Mouse (Mus musculus) spleen, adult 2 months (tissue): Measurements from ENCODE around the gene Pou6f2. TPM values are rescaled to one million over a fixed set of nuclear protein-coding genes. Genes with fewer than 3 reads are reported as not detected.

Experiments
- DNase-seq, 2 experiments: peaks; one replicate each; pipeline versions ENCODE4 v3.0.0 to v3.0.0-alpha.2; 2012 to 2021; ENCODE audit warnings: low spot score in 2 of 2, low read depth in 1 of 2
- H3K27ac ChIP-seq: fragments of 200-500 bp; 2 replicates; pipeline ENCODE4 v1.5.1; 2012; ENCODE audit warnings: low read length, inconsistent platforms; ENCODE audit not compliant: insufficient read depth
- H3K27me3 ChIP-seq: fragments of 200-500 bp; 2 replicates; pipeline ENCODE4 v1.6.1; 2012; ENCODE audit warnings: mild to moderate bottlenecking, moderate library complexity, low read length, inconsistent platforms; ENCODE audit not compliant: control insufficient read depth, insufficient read depth
- H3K36me3 ChIP-seq: fragments of 200-500 bp; 2 replicates; pipeline ENCODE4 v1.6.1; 2012; ENCODE audit warnings: mild to moderate bottlenecking, low read length, inconsistent platforms; ENCODE audit not compliant: control insufficient read depth, insufficient read depth
- H3K4me1 ChIP-seq: fragments of 200-500 bp; 2 replicates; pipeline ENCODE4 v1.6.1; 2011; ENCODE audit warnings: inconsistent platforms; ENCODE audit not compliant: control insufficient read depth, insufficient read depth, insufficient read length
- H3K4me3 ChIP-seq: fragments of 200-500 bp; 2 replicates; pipeline ENCODE4 v1.5.1; 2011; ENCODE audit warnings: mild to moderate bottlenecking, inconsistent platforms; ENCODE audit not compliant: insufficient read depth, insufficient read length; ENCODE audit errors: extremely low read depth
- CTCF ChIP-seq: fragments of 200-500 bp; IDR thresholded peaks from 2 replicates; pipeline ENCODE4 v1.5.1; 2011; ENCODE audit warnings: mild to moderate bottlenecking, inconsistent platforms; ENCODE audit not compliant: insufficient read depth, insufficient read length, insufficient replicate concordance; ENCODE audit errors: extremely low read depth
- POLR2A ChIP-seq: fragments of 200-500 bp; IDR thresholded peaks from 2 replicates; pipeline ENCODE4 v1.6.1; 2011; ENCODE audit warnings: low read depth, low read length, inconsistent platforms
- WGBS: fragments of 180-500 bp; shearing (Covaris S2); methylation state at CpG from one replicate; pipeline ENCODE4 v1.1.7; 2018; 5-methylcytosine and 5-hydroxymethylcytosine counted together
- polyA plus RNA-seq: library from polyadenylated mRNA; depleted of rRNA; stranded (reverse); fragments of >200 nt; gene quantifications from 2 replicates; pipeline ENCODE4 v1.2.3, GENCODE M21; 2012

Gene Pou6f2
- polyA plus RNA-seq, 1 experiment: not detected

- DNase-seq: no peak
- no peak overlapping the region for H3K27ac ChIP-seq
- no peaks in the 10 kb centered on the region for H3K36me3 ChIP-seq
- 57% methylated on average over 5 of the region's 5 CpGs for WGBS
- H3K4me1 ChIP-seq: no peaks in the 10 kb centered on the region
- TF ChIP-seq POLR2A: no peak
- no peak for TF ChIP-seq CTCF
- H3K4me3 ChIP-seq: no peak overlapping the region
- no peaks in the 10 kb centered on the region for H3K27me3 ChIP-seq
Observed at GRCm38 (mm10) chr13:18160566-18160965, 236.9 kb downstream of the Pou6f2 start.

GRCm38 (mm10) chr13:18153949-18154582, 243.4 kb downstream of the Pou6f2 start:
- Histone ChIP-seq H3K27ac (no peak overlapping the region), H3K36me3 (no peaks in the 10 kb centered on the region), H3K27me3 (no peaks in the 10 kb centered on the region), H3K4me3 (no peak overlapping the region), H3K4me1 (no peaks in the 10 kb centered on the region)
- 81% methylated on average over 6 of the region's 6 CpGs for WGBS
- DNase-seq: no peak
- TF ChIP-seq POLR2A: no peak
- no peak for TF ChIP-seq CTCF

- H3K27ac ChIP-seq: no peak overlapping the region
- DNase-seq: no peak
- TF ChIP-seq CTCF (no peak), POLR2A (no peak)
- H3K36me3 ChIP-seq: no peaks in the 10 kb centered on the region
- H3K4me3 ChIP-seq: no peak overlapping the region
- H3K4me1 ChIP-seq: no peaks in the 10 kb centered on the region
- H3K27me3 ChIP-seq: no peaks in the 10 kb centered on the region
- WGBS: 51% methylated on average over 2 of the region's 2 CpGs
Observed at GRCm38 (mm10) chr13:18133646-18134045, 263.8 kb downstream of the Pou6f2 start.

- no peak for DNase-seq
- H3K27ac ChIP-seq: no peak overlapping the region
- H3K36me3 ChIP-seq: no peaks in the 10 kb centered on the region
- TF ChIP-seq CTCF: no peak
- no peak for TF ChIP-seq POLR2A
- H3K27me3 ChIP-seq: no peaks in the 10 kb centered on the region
- H3K4me1 ChIP-seq: no peaks in the 10 kb centered on the region
- WGBS: 84% methylated on average over 5 of the region's 5 CpGs
- H3K4me3 ChIP-seq: no peak overlapping the region
Observed at GRCm38 (mm10) chr13:18133193-18133592, 264.3 kb downstream of the Pou6f2 start.

- Histone ChIP-seq H3K4me1 (no peaks in the 10 kb centered on the region), H3K27me3 (no peaks in the 10 kb centered on the region), H3K27ac (no peak overlapping the region), H3K36me3 (no peaks in the 10 kb centered on the region), H3K4me3 (no peak overlapping the region)
- DNase-seq: no peak
- no peak for TF ChIP-seq POLR2A
- no peak for TF ChIP-seq CTCF
Observed at GRCm38 (mm10) chr13:18131324-18131723, 266.2 kb downstream of the Pou6f2 start.

- Histone ChIP-seq H3K36me3 (no peaks in the 10 kb centered on the region), H3K27ac (no peak overlapping the region), H3K4me3 (no peak overlapping the region), H3K27me3 (no peaks in the 10 kb centered on the region), H3K4me1 (no peaks in the 10 kb centered on the region)
- DNase-seq: no peak
- TF ChIP-seq CTCF (no peak), POLR2A (no peak)
- WGBS: 63% methylated on average over 5 of the region's 5 CpGs
Observed at GRCm38 (mm10) chr13:18129697-18130096, 267.8 kb downstream of the Pou6f2 start.

GRCm38 (mm10) chr13:18128826-18129225, 268.7 kb downstream of the Pou6f2 start:
- Histone ChIP-seq H3K4me1 (no peaks in the 10 kb centered on the region), H3K27me3 (no peaks in the 10 kb centered on the region), H3K36me3 (no peaks in the 10 kb centered on the region), H3K4me3 (no peak overlapping the region), H3K27ac (no peak overlapping the region)
- TF ChIP-seq CTCF: no peak
- TF ChIP-seq POLR2A: no peak
- WGBS: 87% methylated on average over 11 of the region's 11 CpGs
- no peak for DNase-seq
